Mouse (Mus musculus) embryonic facial prominence, embryonic 11.5 days (tissue): Measurements from ENCODE around the gene Hoxb9. TPM values are rescaled to one million over a fixed set of nuclear protein-coding genes. Genes with fewer than 3 reads are reported as not detected.

ENCODE experiments used
- ATAC-seq: fragments of 200-750 bp; cut with Nextera tagmentation; replicated peaks from 2 replicates; pipeline ENCODE4 v1.8.0; 2017; ENCODE audit warnings: low read depth; ENCODE audit not compliant: insufficient number of reproducible peaks, low FRiP score, low TSS enrichment
- DNase-seq: peaks from one replicate; pipeline ENCODE4 v3.0.0-alpha.2; 2015; ENCODE audit warnings: low spot score
- H3K27ac ChIP-seq: fragments of 300-500 bp; sonication (generic); replicated peaks from 2 replicates; pipeline ENCODE4 v1.5.1; 2014; ENCODE audit warnings: mild to moderate bottlenecking, low read depth, low read length, control low read depth
- H3K27me3 ChIP-seq: fragments of 300-500 bp; sonication (generic); 2 replicates; pipeline ENCODE4 v1.6.1; 2014; ENCODE audit warnings: mild to moderate bottlenecking, low read length, moderate library complexity, mixed read lengths; ENCODE audit not compliant: control insufficient read depth, insufficient read depth
- H3K36me3 ChIP-seq: fragments of 300-500 bp; sonication (generic); replicated peaks from 2 replicates; pipeline ENCODE4 v1.6.1; 2014; ENCODE audit warnings: low read depth, mild to moderate bottlenecking, low read length, moderate library complexity, mixed read lengths; ENCODE audit not compliant: control insufficient read depth, insufficient read depth
- H3K4me1 ChIP-seq: fragments of 300-500 bp; sonication (generic); 2 replicates; pipeline ENCODE4 v1.6.1; 2014; ENCODE audit warnings: low read length, mixed read lengths; ENCODE audit not compliant: control insufficient read depth, insufficient read depth
- H3K4me2 ChIP-seq: fragments of 300-500 bp; sonication (generic); 2 replicates; pipeline ENCODE4 v1.6.1; 2014; ENCODE audit warnings: low read depth, mild to moderate bottlenecking, control low read depth, low read length, moderate library complexity
- H3K4me3 ChIP-seq: fragments of 300-500 bp; sonication (generic); 2 replicates; pipeline ENCODE4 v1.5.1; 2014; ENCODE audit warnings: low read depth, low read length, control low read depth
- H3K9ac ChIP-seq: fragments of 300-500 bp; sonication (generic); replicated peaks from 2 replicates; pipeline ENCODE4 v1.6.1; 2014; ENCODE audit warnings: mild to moderate bottlenecking, control low read depth, low read length
- H3K9me3 ChIP-seq: fragments of 300-500 bp; sonication (generic); replicated peaks from 2 replicates; pipeline ENCODE4 v1.6.1; 2016; ENCODE audit warnings: mild to moderate bottlenecking, low read length, inconsistent platforms, mixed read lengths; ENCODE audit not compliant: control insufficient read depth
- WGBS: fragments of 180-500 bp; shearing (Covaris S2); extraction: QIAGEN DNeasy Blood & Tissue Kit; methylation state at CpG from one replicate; pipeline ENCODE4 v1.1.7; 2014; 5-methylcytosine and 5-hydroxymethylcytosine counted together
- polyA plus RNA-seq: library from polyadenylated mRNA; unstranded; fragments of >200 nt; fragmentation: Nextera tagmentation; extraction: Ambion mirVana; gene quantifications from 2 replicates; pipeline ENCODE4 v1.2.1, GENCODE M21; 2014

The Hoxb9 gene
- polyA plus RNA-seq, 1 experiment from 2014 or later, result 0.38 TPM

DNA sequence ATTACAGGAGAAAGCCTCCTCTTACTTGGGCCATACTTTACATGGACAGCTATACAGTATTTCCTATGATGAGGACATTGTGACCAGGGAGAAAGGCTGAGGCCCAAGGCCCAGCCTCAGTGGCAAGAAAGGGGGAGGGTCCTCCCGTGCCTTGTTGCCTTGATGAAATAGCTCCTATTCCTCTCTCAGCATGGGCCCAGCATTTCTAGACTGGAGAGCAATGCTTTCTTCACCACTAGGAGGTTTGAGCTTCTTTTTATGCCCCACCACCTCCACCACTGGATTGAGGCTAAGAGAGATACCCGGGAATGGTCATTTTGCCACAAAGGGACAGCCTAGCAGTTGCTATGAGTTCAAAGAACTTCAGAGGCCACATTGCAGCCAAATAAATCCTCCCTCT, 25.7 kb downstream of the Hoxb9 start:
- 6% methylated on average over 2 of the region's 2 CpGs for WGBS
- H3K9me3 ChIP-seq, result no peaks in the 10 kb centered on the region
- no peak overlapping the region for H3K4me3 ChIP-seq
- H3K27ac ChIP-seq, result no peak overlapping the region
- H3K4me1 ChIP-seq, result no peaks in the 10 kb centered on the region
- no peak overlapping the region for H3K4me2 ChIP-seq
- H3K27me3 ChIP-seq, result peaks cover 96% of the 10 kb centered on the region
- H3K9ac ChIP-seq, result no peak overlapping the region
- H3K36me3 ChIP-seq, result no peaks in the 10 kb centered on the region
- DNase-seq (no peak), ATAC-seq (no peak)

DNA sequence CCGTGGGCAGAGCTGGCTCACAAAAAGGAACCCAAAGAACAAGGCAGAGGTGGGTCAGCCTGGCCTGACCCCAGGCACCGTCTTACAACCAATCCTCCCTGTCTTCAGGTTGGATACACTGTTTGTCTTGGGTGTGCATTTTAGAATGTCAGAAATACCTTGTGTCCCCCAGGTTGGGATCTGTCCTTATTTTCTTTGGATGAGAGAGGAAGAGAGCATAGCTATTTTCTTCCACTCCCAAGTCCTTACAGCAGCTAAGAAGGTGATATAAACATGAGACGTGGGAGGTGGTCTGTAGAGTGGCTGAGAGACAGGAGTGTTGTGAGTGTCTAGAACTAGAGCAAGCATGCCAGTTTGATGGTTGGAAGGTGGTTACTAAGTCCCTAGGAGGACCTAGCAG, 26.2 kb downstream of the Hoxb9 start:
- H3K27ac ChIP-seq, result no peak overlapping the region

DNA sequence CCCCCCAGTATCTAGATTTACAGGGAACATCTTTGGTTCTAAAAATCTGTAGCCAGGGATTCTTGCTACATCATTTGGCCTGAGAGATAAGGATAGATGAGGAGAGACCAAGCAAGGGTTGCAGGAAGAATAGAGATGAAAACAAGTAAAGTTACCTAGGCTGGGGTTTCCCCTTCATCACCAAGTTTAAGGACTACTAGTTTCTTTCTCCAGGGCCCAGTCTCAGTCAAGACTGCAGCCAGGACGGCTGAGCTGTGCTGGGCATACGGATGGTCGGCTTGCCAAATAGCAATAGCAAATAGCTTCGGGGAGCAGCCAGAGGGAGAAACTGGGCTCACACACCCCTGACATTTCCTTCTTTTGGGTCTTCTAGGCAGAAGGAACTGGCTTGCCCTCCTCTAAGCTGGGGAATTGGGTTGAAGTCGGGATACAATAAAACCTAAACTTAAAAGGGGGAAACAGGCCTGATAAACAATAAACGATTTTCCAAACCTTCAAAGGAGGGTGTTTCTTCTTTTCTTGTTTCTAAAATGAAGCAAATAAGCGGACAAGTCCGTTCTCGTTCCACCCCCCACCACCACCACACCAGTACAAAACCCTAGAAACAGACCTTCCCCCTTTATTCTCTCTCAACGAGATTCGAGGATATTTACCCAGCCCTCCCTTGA, 26.8 kb downstream of the Hoxb9 start:
- Histone ChIP-seq H3K4me2 (no peak overlapping the region), H3K27me3 (peaks cover 95% of the 10 kb centered on the region), H3K36me3 (no peaks in the 10 kb centered on the region), H3K9me3 (no peaks in the 10 kb centered on the region), H3K4me3 (no peak overlapping the region), H3K27ac (no peak overlapping the region), H3K4me1 (no peaks in the 10 kb centered on the region), H3K9ac (no peak overlapping the region)
- WGBS, result under 1% methylated on average over 11 of the region's 11 CpGs
- DNase-seq (no peak), ATAC-seq (no peak)

More for the DNA sequence above, 26.2 kb downstream of the Hoxb9 start:
- no peak overlapping the region for H3K4me2 ChIP-seq
- peaks cover 95% of the 10 kb centered on the region for H3K27me3 ChIP-seq
- no peak overlapping the region for H3K4me3 ChIP-seq
- H3K36me3 ChIP-seq, result no peaks in the 10 kb centered on the region
- no peak for ATAC-seq
- H3K9ac ChIP-seq, result no peak overlapping the region
- 2% methylated on average over 3 of the region's 3 CpGs for WGBS
- H3K9me3 ChIP-seq, result no peaks in the 10 kb centered on the region
- H3K4me1 ChIP-seq, result no peaks in the 10 kb centered on the region
- DNase-seq, result no peak

DNA sequence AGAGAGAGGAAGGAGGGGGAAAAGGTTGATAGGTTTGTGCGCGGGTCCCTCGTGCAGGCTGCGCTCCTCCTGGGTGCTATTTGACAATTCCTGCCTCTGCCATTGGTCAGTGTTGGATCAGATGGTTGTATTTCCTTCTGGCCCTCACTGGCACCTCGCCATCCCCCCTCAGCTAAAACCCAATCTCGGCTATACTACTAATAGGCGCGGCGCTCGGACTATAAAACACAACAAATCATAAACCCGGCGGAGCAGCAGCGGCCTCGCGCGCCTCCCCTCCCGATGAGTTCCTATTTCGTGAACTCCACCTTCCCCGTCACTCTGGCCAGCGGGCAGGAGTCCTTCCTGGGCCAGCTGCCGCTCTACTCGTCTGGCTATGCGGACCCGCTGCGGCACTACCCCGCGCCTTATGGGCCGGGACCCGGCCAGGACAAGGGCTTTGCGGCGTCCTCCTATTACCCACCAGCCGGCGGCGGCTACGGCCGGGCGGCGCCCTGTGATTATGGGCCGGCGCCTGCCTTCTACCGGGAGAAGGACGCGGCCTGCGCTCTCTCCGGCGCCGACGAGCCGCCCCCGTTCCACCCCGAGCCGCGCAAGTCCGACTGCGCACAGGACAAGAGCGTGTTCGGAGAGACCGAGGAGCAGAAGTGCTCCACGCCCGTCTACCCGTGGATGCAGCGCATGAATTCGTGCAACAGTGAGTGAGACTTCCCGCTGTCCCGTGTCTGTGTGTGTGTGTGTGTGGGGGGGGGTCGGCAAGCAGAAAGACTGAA, 27.8 kb downstream of the Hoxb9 start:
- Histone ChIP-seq H3K36me3 (no peaks in the 10 kb centered on the region), H3K4me2 (no peak overlapping the region), H3K9ac (no peak overlapping the region), H3K4me3 (no peak overlapping the region), H3K9me3 (no peaks in the 10 kb centered on the region), H3K27ac (no peak overlapping the region), H3K4me1 (no peaks in the 10 kb centered on the region; the same call in 1 of the 2 replicates), H3K27me3 (peaks cover 96% of the 10 kb centered on the region)
- no peak for ATAC-seq
- no peak for DNase-seq
- WGBS, result under 1% methylated on average over 66 of the region's 66 CpGs

DNA sequence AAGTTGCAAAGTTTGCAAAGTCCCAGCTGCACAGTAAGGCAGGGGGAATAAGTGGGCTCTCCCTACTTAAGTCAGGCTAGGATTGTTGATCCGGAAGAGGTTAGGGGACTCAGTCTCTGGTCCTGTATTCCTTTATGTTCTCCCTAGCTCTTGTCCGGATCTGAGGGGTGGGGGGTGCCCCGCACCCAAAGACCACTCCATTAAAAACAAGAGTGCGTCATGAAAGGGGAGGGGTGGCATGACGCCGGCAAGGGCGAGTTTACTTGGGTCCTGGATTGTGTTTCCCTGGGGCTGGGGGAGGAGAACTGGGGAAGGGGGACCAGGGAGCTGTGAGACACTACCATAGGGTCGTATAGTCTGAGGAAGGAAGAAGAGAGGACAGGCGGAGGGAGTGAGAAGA, 28.5 kb downstream of the Hoxb9 start:
- no peak for DNase-seq
- Histone ChIP-seq H3K9me3 (no peaks in the 10 kb centered on the region), H3K27me3 (peaks cover 96% of the 10 kb centered on the region), H3K9ac (no peak overlapping the region), H3K4me3 (no peak overlapping the region), H3K4me1 (no peaks in the 10 kb centered on the region; the same call in 1 of the 2 replicates), H3K4me2 (no peak overlapping the region), H3K36me3 (no peaks in the 10 kb centered on the region), H3K27ac (no peak overlapping the region)
- 1% methylated on average over 9 of the region's 9 CpGs for WGBS
- ATAC-seq, result no peak

DNA sequence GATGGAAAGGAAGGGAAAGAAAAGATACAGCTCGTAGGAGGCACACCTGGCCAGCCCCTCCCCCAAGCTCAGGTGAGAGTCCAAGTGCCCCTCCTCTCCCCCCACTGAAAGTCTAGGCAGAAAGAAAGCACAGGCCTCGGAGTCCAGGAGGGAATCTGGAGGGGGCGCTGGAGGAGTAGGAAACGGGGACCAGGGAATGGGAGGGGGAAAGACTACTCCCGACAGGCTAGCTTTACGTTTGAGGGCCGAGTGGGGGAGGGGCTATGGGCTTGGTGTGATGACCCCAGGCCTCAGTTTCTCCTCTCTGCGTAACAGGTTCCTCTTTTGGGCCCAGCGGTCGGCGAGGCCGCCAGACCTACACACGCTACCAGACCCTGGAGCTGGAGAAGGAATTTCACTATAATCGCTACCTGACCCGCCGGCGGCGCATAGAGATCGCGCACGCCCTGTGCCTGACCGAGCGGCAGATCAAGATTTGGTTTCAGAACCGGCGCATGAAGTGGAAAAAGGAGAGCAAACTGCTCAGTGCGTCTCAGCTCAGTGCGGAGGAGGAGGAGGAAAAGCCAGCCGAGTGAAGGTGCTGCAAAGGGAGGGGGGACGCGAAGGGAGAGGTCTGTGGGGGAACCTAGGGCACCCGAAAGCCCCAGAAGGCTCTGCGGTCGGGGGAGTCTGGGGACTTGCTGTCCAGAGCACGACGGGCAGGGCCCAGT, 29.3 kb downstream of the Hoxb9 start:
- DNase-seq (no peak), ATAC-seq (no peak)
- H3K27me3 ChIP-seq, result peaks cover 96% of the 10 kb centered on the region
- H3K4me1 ChIP-seq, result no peaks in the 10 kb centered on the region; the same call in 1 of the 2 replicates
- 1% methylated on average over 35 of the region's 35 CpGs for WGBS
- no peak overlapping the region for H3K9ac ChIP-seq
- no peaks in the 10 kb centered on the region for H3K36me3 ChIP-seq
- H3K4me3 ChIP-seq, result no peak overlapping the region
- no peaks in the 10 kb centered on the region for H3K9me3 ChIP-seq
- H3K4me2 ChIP-seq, result no peak overlapping the region
- no peak overlapping the region for H3K27ac ChIP-seq

DNA sequence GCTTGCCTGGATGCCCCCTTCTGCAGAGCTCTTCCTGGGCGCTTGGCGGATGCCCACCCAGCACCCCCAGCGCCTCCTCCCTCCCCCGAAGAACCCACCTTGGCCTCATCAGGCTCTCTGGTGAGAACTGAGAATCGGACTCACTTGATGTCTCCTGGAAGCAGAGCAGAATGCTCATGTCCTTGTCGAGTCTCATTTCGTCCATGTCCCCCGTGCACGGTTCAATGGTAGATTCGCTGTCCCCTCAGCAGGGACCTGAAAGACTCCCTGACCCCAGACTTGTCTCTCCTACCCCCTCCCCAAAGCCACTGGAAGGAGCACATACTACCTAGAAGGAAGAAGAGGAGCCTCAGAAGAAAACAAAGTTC, 29.8 kb downstream of the Hoxb9 start:
- H3K9ac ChIP-seq, result no peak overlapping the region
- H3K4me2 ChIP-seq, result no peak overlapping the region
- no peaks in the 10 kb centered on the region for H3K9me3 ChIP-seq
- 3% methylated on average over 10 of the region's 10 CpGs for WGBS
- H3K27ac ChIP-seq, result no peak overlapping the region
- no peak for ATAC-seq
- H3K4me1 ChIP-seq, result no peaks in the 10 kb centered on the region; the same call in 1 of the 2 replicates
- H3K27me3 ChIP-seq, result peaks cover 96% of the 10 kb centered on the region
- H3K36me3 ChIP-seq, result no peaks in the 10 kb centered on the region
- DNase-seq, result no peak
- H3K4me3 ChIP-seq, result no peak overlapping the region

DNA sequence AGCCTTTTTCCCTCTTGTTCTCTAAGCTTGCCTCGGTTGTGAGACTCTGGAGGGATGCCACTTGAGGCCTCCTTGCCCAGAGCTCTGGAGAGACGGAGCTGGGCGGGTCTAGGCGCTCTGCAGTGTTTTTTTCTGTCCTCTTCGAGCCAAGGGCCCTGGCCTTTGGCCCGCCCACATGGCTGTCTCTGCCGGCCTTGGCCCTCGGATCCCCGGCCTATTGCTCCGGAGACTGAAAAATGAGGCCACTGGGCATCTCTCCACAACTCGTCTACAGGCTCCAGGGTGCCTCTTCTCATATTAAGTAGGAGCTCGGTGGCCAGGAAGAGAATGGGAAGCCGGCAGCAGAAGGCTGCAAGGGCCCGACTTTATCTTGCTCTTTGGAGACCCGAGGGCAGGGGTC, 30.6 kb downstream of the Hoxb9 start:
- Histone ChIP-seq H3K27ac (no peak overlapping the region), H3K36me3 (no peaks in the 10 kb centered on the region), H3K9ac (no peak overlapping the region), H3K4me3 (no peak overlapping the region), H3K4me1 (no peaks in the 10 kb centered on the region; the same call in 1 of the 2 replicates), H3K4me2 (no peak overlapping the region), H3K9me3 (no peaks in the 10 kb centered on the region), H3K27me3 (peaks cover 96% of the 10 kb centered on the region)
- 2% methylated on average over 15 of the region's 15 CpGs for WGBS
- ATAC-seq (no peak), DNase-seq (no peak)
